Mouse (Mus musculus) stomach, postnatal 0 days (tissue): Measurements from ENCODE around the gene Gm19668. TPM values are rescaled to one million over a fixed set of nuclear protein-coding genes. Genes with fewer than 3 reads are reported as not detected.

Experiments used
- polyA plus RNA-seq: library from polyadenylated mRNA; unstranded; fragments of >200 nt; fragmentation: Nextera tagmentation; extraction: Ambion mirVana; gene quantifications from 2 replicates; pipeline ENCODE4 v1.2.1, GENCODE M21; 2015

The Gm19668 gene
- polyA plus RNA-seq, 1 experiment from 2014 or later = not detected

Other genes starting within 250 kb of the Gm19668 start
- 278 and 317 TPM in 2 replicates for gene Pttg1ip, start 217.4 kb downstream of the Gm19668 start, polyA plus RNA-seq
- gene Sumo3, start 193.0 kb downstream of the Gm19668 start, polyA plus RNA-seq = 232 and 239 TPM in 2 replicates
- 12.6 and 17.3 TPM in 2 replicates for gene Gm49325, start 192.9 kb downstream of the Gm19668 start, polyA plus RNA-seq
- 53.8 and 54.5 TPM in 2 replicates for gene Ube2g2, start 176.9 kb downstream of the Gm19668 start, polyA plus RNA-seq
- gene Tspear, start 112.6 kb downstream of the Gm19668 start, polyA plus RNA-seq = 0.67 and 0.74 TPM in 2 replicates
- not detected in 2 replicates for gene Gm19402, start 108.4 kb downstream of the Gm19668 start, polyA plus RNA-seq
- gene Gm9508, start 101.9 kb downstream of the Gm19668 start, polyA plus RNA-seq = not detected in 2 replicates
- not detected in 2 replicates for gene Gm10272, start 92.5 kb downstream of the Gm19668 start, polyA plus RNA-seq
- 0.18 TPM in 1 of 2 replicates, not detected in the other for gene Gm10024, start 87.7 kb downstream of the Gm19668 start, polyA plus RNA-seq
- gene Gm10142, start 83.3 kb downstream of the Gm19668 start, polyA plus RNA-seq = 0.56 and 0.64 TPM in 2 replicates
- 3.2 and 4.5 TPM in 2 replicates for gene Krtap12-1, start 78.5 kb downstream of the Gm19668 start, polyA plus RNA-seq
- not detected in 2 replicates for gene Gm10100, start 72.6 kb downstream of the Gm19668 start, polyA plus RNA-seq
- gene Gm18596, start 56.5 kb downstream of the Gm19668 start, polyA plus RNA-seq = not detected in 2 replicates
- gene Gm9736, start 47.8 kb downstream of the Gm19668 start, polyA plus RNA-seq = not detected in 2 replicates
- not detected in 2 replicates for gene Gm3233, start 39.5 kb downstream of the Gm19668 start, polyA plus RNA-seq
- gene Gm3238, start 27.8 kb downstream of the Gm19668 start, polyA plus RNA-seq = not detected in 2 replicates
- not detected in 2 replicates for gene Gm7138, start 22.2 kb downstream of the Gm19668 start, polyA plus RNA-seq
- not detected in 2 replicates for gene Gm3250, start 16.6 kb downstream of the Gm19668 start, polyA plus RNA-seq
- not detected in 2 replicates for gene Gm7137, start 10.9 kb downstream of the Gm19668 start, polyA plus RNA-seq
- not detected in 2 replicates for gene Gm9639, start 4.1 kb downstream of the Gm19668 start, polyA plus RNA-seq
- gene Gm9507, start 12.7 kb upstream of the Gm19668 start, polyA plus RNA-seq = not detected in 2 replicates
- gene Gm2696, start 15.5 kb upstream of the Gm19668 start, polyA plus RNA-seq = not detected in 2 replicates
- not detected in 2 replicates for gene Krtap10-4, start 28.0 kb upstream of the Gm19668 start, polyA plus RNA-seq
- gene Krtap10-10, start 36.8 kb upstream of the Gm19668 start, polyA plus RNA-seq = not detected in 2 replicates
- not detected in 2 replicates for gene Gm36176, start 47.7 kb upstream of the Gm19668 start, polyA plus RNA-seq
- gene Gm10318, start 53.7 kb upstream of the Gm19668 start, polyA plus RNA-seq = not detected in 2 replicates
- not detected in 2 replicates for gene Gm3285, start 62.8 kb upstream of the Gm19668 start, polyA plus RNA-seq
- 3.3 and 3.6 TPM in 2 replicates for gene Lrrc3, start 103.4 kb upstream of the Gm19668 start, polyA plus RNA-seq
- 0.61 and 0.85 TPM in 2 replicates for gene Trpm2, start 171.4 kb upstream of the Gm19668 start, polyA plus RNA-seq
- gene 1810043G02Rik, start 179.4 kb upstream of the Gm19668 start, polyA plus RNA-seq = 16.1 and 18.8 TPM in 2 replicates
- gene Pfkl, start 210.9 kb upstream of the Gm19668 start, polyA plus RNA-seq = 82.4 and 86.1 TPM in 2 replicates
- 0.65 and 1.1 TPM in 2 replicates for gene Dnmt3l, start 242.8 kb upstream of the Gm19668 start, polyA plus RNA-seq
- 0.10 and 0.11 TPM in 2 replicates for gene Aire, start 244.5 kb upstream of the Gm19668 start, polyA plus RNA-seq